18 mouse cellular contexts compared by ENCODE assay signal in the genomic region with DNA sequence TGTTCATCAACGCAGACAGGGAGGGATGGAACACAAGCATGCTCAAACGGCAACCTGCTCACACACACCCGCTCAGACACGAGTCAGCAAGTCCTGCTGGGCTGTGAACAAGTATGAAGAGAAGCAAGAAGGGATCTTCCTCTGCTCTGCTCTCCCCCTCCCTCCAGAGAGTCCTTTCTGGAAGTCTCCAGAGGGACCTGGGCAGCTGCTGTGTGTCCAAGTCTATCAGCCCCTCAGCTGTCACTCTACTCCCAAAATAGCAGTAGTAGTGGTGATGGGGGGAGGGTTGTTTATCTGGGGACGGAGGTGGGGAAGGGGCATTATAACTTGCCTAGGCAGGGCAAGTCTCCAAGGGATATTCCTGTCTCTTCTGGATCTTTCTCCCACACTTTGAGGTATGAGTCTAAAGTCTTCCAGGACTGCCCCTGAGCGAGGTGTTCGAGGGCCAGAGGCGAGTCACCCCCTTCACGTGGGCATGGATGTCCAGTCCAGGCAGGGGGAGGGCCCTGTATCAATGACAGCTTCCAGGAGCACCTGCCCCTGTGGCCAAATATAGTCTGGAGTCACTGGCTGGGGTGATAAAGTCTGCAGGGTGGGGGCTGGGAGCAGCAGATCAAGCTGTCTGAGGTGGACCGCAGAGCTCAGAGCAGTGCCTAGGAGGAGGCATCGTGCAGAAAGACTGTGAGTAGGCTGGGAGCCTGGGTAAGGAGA. TPM values are rescaled to one million over a fixed set of nuclear protein-coding genes. Genes with fewer than 3 reads are reported as not detected.
DNase-seq lines count a peak whose midpoint lies in the region; ATAC-seq lines count a peak whose summit lies in the region.
"Had no signal": no experiment of that assay in that cellular context is flagged by ENCODE, and none has a peak within 500 bp of the region (broad histone marks: within the 10 kb centered on the region; RNA-seq: fewer than 3 reads in every experiment).

No protein-coding gene starts in this region.

- H3K9me3 ChIP-seq in kidney, embryonic 16.5 days (ENCODE audit: low read length): no peaks in the 10 kb centered on the region
- H3K9me3 ChIP-seq in kidney, embryonic 14.5 days (ENCODE audit: control insufficient read depth, low read length): no peaks in the 10 kb centered on the region
- no peaks in the 10 kb centered on the region for H3K9me3 ChIP-seq in heart, embryonic 14.5 days (ENCODE audit: control insufficient read depth, low read length)
- H3K9me3 ChIP-seq in limb, embryonic 15.5 days: no peaks in the 10 kb centered on the region
- H3K9me3 ChIP-seq in midbrain, embryonic 13.5 days: no peaks in the 10 kb centered on the region
- H3K9me3 ChIP-seq: forebrain, embryonic 12.5 days; hindbrain, embryonic 12.5 days; liver, embryonic 13.5 days; midbrain, embryonic 12.5 days had no signal

- H3K4me3 ChIP-seq in kidney, embryonic 16.5 days (ENCODE audit: low read length): no peak overlapping the region
- no peak overlapping the region for H3K4me3 ChIP-seq in kidney, embryonic 14.5 days (ENCODE audit: low read length)
- peak overlapping the region; percentile 55 for H3K4me3 ChIP-seq in heart, embryonic 14.5 days (ENCODE audit: control insufficient read depth in 1 of 2, insufficient read depth in 1 of 2, low read depth in 1 of 2, low read length in 2 of 2)
- H3K4me3 ChIP-seq in limb, embryonic 15.5 days: no peak overlapping the region
- H3K4me3 ChIP-seq in midbrain, embryonic 13.5 days (replicated peaks): no peak overlapping the region
- H3K4me3 ChIP-seq: forebrain, embryonic 12.5 days; hindbrain, embryonic 12.5 days; liver, embryonic 13.5 days; midbrain, embryonic 12.5 days had no signal

- H3K4me2 ChIP-seq in kidney, embryonic 16.5 days (replicated peaks; ENCODE audit: low read depth, low read length): no peak overlapping the region
- H3K4me2 ChIP-seq in kidney, embryonic 14.5 days (replicated peaks; ENCODE audit: low read depth, low read length): no peak overlapping the region
- peak overlapping the region; percentile 85 for H3K4me2 ChIP-seq in heart, embryonic 14.5 days (ENCODE audit: low read length)
- no peak overlapping the region for H3K4me2 ChIP-seq in limb, embryonic 15.5 days
- H3K4me2 ChIP-seq in midbrain, embryonic 13.5 days (replicated peaks): no peak overlapping the region
- H3K4me2 ChIP-seq: forebrain, embryonic 12.5 days; hindbrain, embryonic 12.5 days; liver, embryonic 13.5 days; midbrain, embryonic 12.5 days had no signal

- peaks cover 11% of the 10 kb centered on the region for H3K4me1 ChIP-seq in kidney, embryonic 16.5 days (ENCODE audit: insufficient read depth, low read length)
- H3K4me1 ChIP-seq in kidney, embryonic 14.5 days (ENCODE audit: control insufficient read depth, insufficient read depth, low read length): peaks cover 4% of the 10 kb centered on the region; the same call in 1 of the 2 replicates
- H3K4me1 ChIP-seq in heart, embryonic 14.5 days (ENCODE audit: control insufficient read depth in 2 of 2, insufficient read depth in 2 of 2, low read length in 2 of 2): peaks cover 26 to 56% of the 10 kb centered on the region in 2 experiments
- peaks cover 9% of the 10 kb centered on the region for H3K4me1 ChIP-seq in limb, embryonic 15.5 days
- H3K4me1 ChIP-seq in midbrain, embryonic 13.5 days (replicated peaks): peaks cover 10% of the 10 kb centered on the region

- 0 out of 2 replicates have a peak overlapping the region, but pooled peaks have one; percentile 28 for H3K9ac ChIP-seq in kidney, embryonic 16.5 days (replicated peaks; ENCODE audit: low read length)
- no peak overlapping the region for H3K9ac ChIP-seq in kidney, embryonic 14.5 days (ENCODE audit: low read depth, low read length)
- peak overlapping the region; percentile 86 for H3K9ac ChIP-seq in heart, embryonic 14.5 days (ENCODE audit: low read length)
- H3K9ac ChIP-seq in limb, embryonic 15.5 days: no peak overlapping the region
- H3K9ac ChIP-seq in midbrain, embryonic 13.5 days (replicated peaks): no peak overlapping the region
- H3K9ac ChIP-seq: forebrain, embryonic 12.5 days; hindbrain, embryonic 12.5 days; liver, embryonic 13.5 days; midbrain, embryonic 12.5 days had no signal

- H3K36me3 ChIP-seq in kidney, embryonic 16.5 days (ENCODE audit: insufficient read depth, low read length): peaks cover 9% of the 10 kb centered on the region; the same call in 1 of the 2 replicates
- H3K36me3 ChIP-seq in kidney, embryonic 14.5 days (ENCODE audit: control insufficient read depth, insufficient read depth, low read length): peaks cover 7% of the 10 kb centered on the region
- peaks cover 22% of the 10 kb centered on the region for H3K36me3 ChIP-seq in heart, embryonic 14.5 days (ENCODE audit: control insufficient read depth, insufficient read depth, low read length)
- peaks cover 8% of the 10 kb centered on the region; the same call in 1 of the 2 replicates for H3K36me3 ChIP-seq in limb, embryonic 15.5 days
- peaks cover 6% of the 10 kb centered on the region for H3K36me3 ChIP-seq in midbrain, embryonic 13.5 days

- no peak for ATAC-seq in kidney, embryonic 16.5 days (ENCODE audit: low FRiP score, low TSS enrichment)
- no peak for ATAC-seq in kidney, embryonic 14.5 days (ENCODE audit: low FRiP score, low TSS enrichment)
- ATAC-seq in heart, embryonic 14.5 days (ENCODE audit: insufficient number of reproducible peaks, insufficient read depth, low FRiP score, low read depth): peak; percentile 90
- peak; percentile 59; the same call in 1 of the 2 replicates for ATAC-seq in limb, embryonic 15.5 days (ENCODE audit: insufficient number of reproducible peaks, low FRiP score, low TSS enrichment, low read depth)
- no peak for ATAC-seq in frontal cortex, adult (ENCODE audit: low TSS enrichment)
- ATAC-seq in midbrain, embryonic 13.5 days: no peak
- ATAC-seq: intestine, embryonic 16.5 days; Patski had no signal

- WGBS in kidney, embryonic 16.5 days: 73% methylated on average over 11 of the region's 11 CpGs
- WGBS in kidney, embryonic 14.5 days: 67% methylated on average over 11 of the region's 11 CpGs
- WGBS in heart, embryonic 14.5 days: 14% methylated on average over 11 of the region's 11 CpGs
- WGBS in limb, embryonic 15.5 days: 67% methylated on average over 11 of the region's 11 CpGs
- 87% methylated on average over 11 of the region's 11 CpGs for WGBS in midbrain, embryonic 13.5 days

- peaks cover 10% of the 10 kb centered on the region for H3K27me3 ChIP-seq in kidney, embryonic 16.5 days (ENCODE audit: insufficient read depth, low read length)
- H3K27me3 ChIP-seq in kidney, embryonic 14.5 days (ENCODE audit: control insufficient read depth, insufficient read depth, low read length): no peaks in the 10 kb centered on the region; the same call in 1 of the 2 replicates
- H3K27me3 ChIP-seq in heart, embryonic 14.5 days (ENCODE audit: control insufficient read depth, insufficient read depth, low read length): no peaks in the 10 kb centered on the region
- H3K27me3 ChIP-seq in limb, embryonic 15.5 days: peaks cover 11% of the 10 kb centered on the region; the same call in 1 of the 2 replicates
- H3K27me3 ChIP-seq in midbrain, embryonic 13.5 days: peaks cover 16% of the 10 kb centered on the region; the same call in 1 of the 2 replicates

- peak; percentile 99 for DNase-seq in heart, adult 11 months
- DNase-seq in cerebellum, adult 8-10 months: no peak
- DNase-seq: kidney, postnatal 14 days; layer of hippocampus, adult 9-11 months; liver, embryonic 13.5 days; lung, postnatal 14 days; right cerebral cortex, postnatal 14 days had no signal

- H3K27ac ChIP-seq in kidney, embryonic 16.5 days (ENCODE audit: low read length): no peak overlapping the region
- H3K27ac ChIP-seq in kidney, embryonic 14.5 days (ENCODE audit: low read depth, low read length): no peak overlapping the region
- H3K27ac ChIP-seq in heart, embryonic 14.5 days (replicated peaks in 1 of 2; ENCODE audit: control insufficient read depth in 1 of 2, insufficient read depth in 1 of 2, low read depth in 2 of 2, low read length in 2 of 2): peak overlapping the region; percentile 97
- H3K27ac ChIP-seq in limb, embryonic 15.5 days: no peak overlapping the region
- H3K27ac ChIP-seq in midbrain, embryonic 13.5 days: no peak overlapping the region
- H3K27ac ChIP-seq: forebrain, embryonic 12.5 days; hindbrain, embryonic 12.5 days; liver, embryonic 13.5 days; midbrain, embryonic 12.5 days had no signal

RNA-seq across cellular contexts. Expression of a gene that starts 0.5 kb away (rescaled TPM):
- polyA plus RNA-seq in kidney, embryonic 16.5 days (2015; fragmentation: Nextera tagmentation; extraction: Ambion mirVana): 5.1 and 7.3 TPM in 2 replicates
- 2.4 and 2.5 TPM in 2 replicates for polyA plus RNA-seq in kidney, embryonic 14.5 days (2014; fragmentation: Nextera tagmentation; extraction: Ambion mirVana)
- 206 and 211 TPM in 2 replicates for polyA plus RNA-seq in heart, embryonic 14.5 days (2014; fragmentation: Nextera tagmentation; extraction: Ambion mirVana)
- 15.6 and 35.8 TPM in 2 replicates for polyA plus RNA-seq in limb, embryonic 15.5 days (2015; fragmentation: Nextera tagmentation; extraction: Ambion mirVana)
- 0.59 and 0.93 TPM in 2 replicates for polyA plus RNA-seq in midbrain, embryonic 13.5 days (2015; fragmentation: Nextera tagmentation; extraction: Ambion mirVana)
- polyA plus RNA-seq: Patski had no signal

RNA-seq across cellular contexts. Expression of a gene that starts 2.6 kb away (rescaled TPM):
- 36.1 and 40.5 TPM in 2 replicates for polyA plus RNA-seq in kidney, embryonic 16.5 days (2015; fragmentation: Nextera tagmentation; extraction: Ambion mirVana)
- polyA plus RNA-seq in kidney, embryonic 14.5 days (2014; fragmentation: Nextera tagmentation; extraction: Ambion mirVana): 32.2 and 33.7 TPM in 2 replicates
- polyA plus RNA-seq in heart, embryonic 14.5 days (2014; fragmentation: Nextera tagmentation; extraction: Ambion mirVana): 18.8 and 19.0 TPM in 2 replicates
- 31.6 and 32.4 TPM in 2 replicates for polyA plus RNA-seq in limb, embryonic 15.5 days (2015; fragmentation: Nextera tagmentation; extraction: Ambion mirVana)
- 31.2 and 32.2 TPM in 2 replicates for polyA plus RNA-seq in midbrain, embryonic 13.5 days (2015; fragmentation: Nextera tagmentation; extraction: Ambion mirVana)

RNA-seq across cellular contexts. Expression of a gene that starts 18.9 kb away (rescaled TPM):
- 0.26 and 0.51 TPM in 2 replicates for polyA plus RNA-seq in kidney, embryonic 16.5 days (2015; fragmentation: Nextera tagmentation; extraction: Ambion mirVana)
- 0.19 and 0.23 TPM in 2 replicates for polyA plus RNA-seq in kidney, embryonic 14.5 days (2014; fragmentation: Nextera tagmentation; extraction: Ambion mirVana)
- 0.09 and 0.35 TPM in 2 replicates for polyA plus RNA-seq in heart, embryonic 14.5 days (2014; fragmentation: Nextera tagmentation; extraction: Ambion mirVana)
- 0.12 and 0.37 TPM in 2 replicates for polyA plus RNA-seq in limb, embryonic 15.5 days (2015; fragmentation: Nextera tagmentation; extraction: Ambion mirVana)
- 0.48 and 0.62 TPM in 2 replicates for polyA plus RNA-seq in midbrain, embryonic 13.5 days (2015; fragmentation: Nextera tagmentation; extraction: Ambion mirVana)

RNA-seq across cellular contexts. Expression of a gene that starts 20.4 kb away (rescaled TPM):
- polyA plus RNA-seq in kidney, embryonic 16.5 days (2015; fragmentation: Nextera tagmentation; extraction: Ambion mirVana): 13.8 and 15.1 TPM in 2 replicates
- polyA plus RNA-seq in kidney, embryonic 14.5 days (2014; fragmentation: Nextera tagmentation; extraction: Ambion mirVana): 8.8 and 11.5 TPM in 2 replicates
- 15.0 and 15.8 TPM in 2 replicates for polyA plus RNA-seq in heart, embryonic 14.5 days (2014; fragmentation: Nextera tagmentation; extraction: Ambion mirVana)
- 12.7 and 15.4 TPM in 2 replicates for polyA plus RNA-seq in limb, embryonic 15.5 days (2015; fragmentation: Nextera tagmentation; extraction: Ambion mirVana)
- polyA plus RNA-seq in midbrain, embryonic 13.5 days (2015; fragmentation: Nextera tagmentation; extraction: Ambion mirVana): 12.1 and 13.8 TPM in 2 replicates

RNA-seq across cellular contexts. Expression of a gene that starts 39.8 kb away (rescaled TPM):
- polyA plus RNA-seq in kidney, embryonic 16.5 days (2015; fragmentation: Nextera tagmentation; extraction: Ambion mirVana): 23.7 and 25.0 TPM in 2 replicates
- 13.1 and 23.5 TPM in 2 replicates for polyA plus RNA-seq in kidney, embryonic 14.5 days (2014; fragmentation: Nextera tagmentation; extraction: Ambion mirVana)
- polyA plus RNA-seq in heart, embryonic 14.5 days (2014; fragmentation: Nextera tagmentation; extraction: Ambion mirVana): 3.7 and 3.8 TPM in 2 replicates
- polyA plus RNA-seq in limb, embryonic 15.5 days (2015; fragmentation: Nextera tagmentation; extraction: Ambion mirVana): 11.4 and 12.5 TPM in 2 replicates
- polyA plus RNA-seq in midbrain, embryonic 13.5 days (2015; fragmentation: Nextera tagmentation; extraction: Ambion mirVana): 4.5 and 5.9 TPM in 2 replicates

Comparison
In these comparisons a context has a peak if more than half of its experiments do, and no peak if none do; other contexts are left out.
1. H3K9ac ChIP-seq: peak in kidney, embryonic 16.5 days (single experiment) and heart, embryonic 14.5 days (single experiment); none in kidney, embryonic 14.5 days (single experiment), limb, embryonic 15.5 days (single experiment) and midbrain, embryonic 13.5 days (single experiment).
2. ATAC-seq: peak in heart, embryonic 14.5 days (single experiment) and limb, embryonic 15.5 days (single experiment); none in kidney, embryonic 16.5 days (single experiment), kidney, embryonic 14.5 days (single experiment), frontal cortex, adult (single experiment) and midbrain, embryonic 13.5 days (single experiment).
3. H3K27ac ChIP-seq: peak in heart, embryonic 14.5 days (2 of 2); none in kidney, embryonic 16.5 days (single experiment), kidney, embryonic 14.5 days (single experiment), limb, embryonic 15.5 days (single experiment) and midbrain, embryonic 13.5 days (single experiment).
4. H3K4me3 ChIP-seq: peak in heart, embryonic 14.5 days (2 of 2); none in kidney, embryonic 16.5 days (single experiment), kidney, embryonic 14.5 days (single experiment), limb, embryonic 15.5 days (single experiment) and midbrain, embryonic 13.5 days (single experiment).